Mouse (Mus musculus) induced T-regulatory cell, adult 2 months (primary cell): ENCODE data around the gene Gpr132.

Experiments used
- DNase-seq: peaks from one replicate; pipeline ENCODE4 v3.0.0-alpha.2; 2012; ENCODE audit warnings: low read depth

Gene Gpr132

GRCm38 (mm10) chr12:112877073-112877576, 9.1 kb upstream of the Gpr132 start:
- peak; percentile 53 for DNase-seq

GRCm38 (mm10) chr12:112876332-112877072, 8.5 kb upstream of the Gpr132 start:
- DNase-seq: peak; percentile 79

- peak; percentile 91 for DNase-seq
Measured at GRCm38 (mm10) chr12:112875225-112876013, 7.4 kb upstream of the Gpr132 start.

GRCm38 (mm10) chr12:112874199-112874598, 6.2 kb upstream of the Gpr132 start:
- peak; percentile 26 for DNase-seq

- peak; percentile 90 for DNase-seq
Measured at GRCm38 (mm10) chr12:112873452-112874190, 5.6 kb upstream of the Gpr132 start.

- no peak for DNase-seq
Measured at GRCm38 (mm10) chr12:112872991-112873390, 5.0 kb upstream of the Gpr132 start.

- DNase-seq: no peak
Measured at GRCm38 (mm10) chr12:112871272-112871671, 3.2 kb upstream of the Gpr132 start.

- peak; percentile 66 for DNase-seq
Measured at GRCm38 (mm10) chr12:112870775-112871174, 2.7 kb upstream of the Gpr132 start.

- DNase-seq: peak; percentile 54
Measured at GRCm38 (mm10) chr12:112869783-112870204, 1.8 kb upstream of the Gpr132 start.

- peak; percentile 56 for DNase-seq
Measured at GRCm38 (mm10) chr12:112867106-112867674, 838 bp downstream of the Gpr132 start.

- DNase-seq: peak; percentile 31
Measured at GRCm38 (mm10) chr12:112866467-112867080, 1.5 kb downstream of the Gpr132 start.

- peak; percentile 37 for DNase-seq
Measured at GRCm38 (mm10) chr12:112864804-112865203, 3.2 kb downstream of the Gpr132 start.

- peak; percentile 77 for DNase-seq
Measured at GRCm38 (mm10) chr12:112861911-112862321, 6.1 kb downstream of the Gpr132 start.

- peak; percentile 95 for DNase-seq
Measured at GRCm38 (mm10) chr12:112860765-112861164, 7.3 kb downstream of the Gpr132 start.

- peak; percentile 96 for DNase-seq
Measured at GRCm38 (mm10) chr12:112859930-112860329, 8.1 kb downstream of the Gpr132 start.

GRCm38 (mm10) chr12:112858581-112859336, 9.3 kb downstream of the Gpr132 start:
- peak; percentile 53 for DNase-seq

GRCm38 (mm10) chr12:112857021-112857925, 10.8 kb downstream of the Gpr132 start:
- DNase-seq: peak; percentile 68

- DNase-seq: peak; percentile 73
Measured at GRCm38 (mm10) chr12:112856338-112856737, 11.7 kb downstream of the Gpr132 start.

GRCm38 (mm10) chr12:112854610-112855333, 13.3 kb downstream of the Gpr132 start:
- peak; percentile 88 for DNase-seq
